9 mouse cellular contexts compared by ENCODE assay signal in genomic region chr3:134236414-134237112, GRCm38 (mm10). TPM values are rescaled to one million over a fixed set of nuclear protein-coding genes. Genes with fewer than 3 reads are reported as not detected.
DNase-seq lines count a peak whose midpoint lies in the region; ATAC-seq and TF ChIP-seq lines count a peak whose summit lies in the region.
"Had no signal": no experiment of that assay in that cellular context is flagged by ENCODE, and none has a peak within 500 bp of the region (broad histone marks: within the 10 kb centered on the region; RNA-seq: fewer than 3 reads in every experiment).

Gene Cxxc4, plus strand, starts transcription at chr3:134236484.

- 1% methylated on average over 17 of the region's 22 CpGs for WGBS in forebrain, embryonic 11.5 days
- under 1% methylated on average over 19 of the region's 22 CpGs for WGBS in neural tube, embryonic 13.5 days

- H3K4me2 ChIP-seq in CH12.LX (ENCODE audit: insufficient read depth, low read depth, poor library complexity, severe bottlenecking): peak within 1 kb of the TSS; percentile 100
- H3K4me2 ChIP-seq in forebrain, embryonic 11.5 days (ENCODE audit: low read depth, low read length, severe bottlenecking): peak within 1 kb of the TSS; percentile 69
- H3K4me2 ChIP-seq in neural tube, embryonic 13.5 days: peak within 1 kb of the TSS; percentile 88

- no peaks in the 10 kb centered on the region for H3K36me3 ChIP-seq in CH12.LX (replicated peaks in 1 of 2; ENCODE audit: control insufficient read depth in 1 of 2, insufficient read depth in 1 of 2, low read length in 1 of 2)
- no peaks in the 10 kb centered on the region for H3K36me3 ChIP-seq in forebrain, embryonic 11.5 days (ENCODE audit: control insufficient read depth, insufficient read depth, low read length)
- H3K36me3 ChIP-seq in neural tube, embryonic 13.5 days: no peaks in the 10 kb centered on the region

- TF ChIP-seq RAD21 in CH12.LX (IDR thresholded peaks at IDR 0.05; ENCODE audit: low read depth, low read length): no peak

- in situ Hi-C loops in CH12.LX (cut with MboI; ENCODE audit: low pct_ligation_motif_present, low pct_unique_long_range_greater_than_20kb, low sequenced_read_pairs): no loop called here

- H3K4me1 ChIP-seq in CH12.LX (ENCODE audit: control insufficient read depth in 1 of 2, insufficient read depth in 2 of 2): peaks cover 5 to 17% of the 10 kb centered on the region in 2 experiments; a peak in 3 of 4 replicates
- H3K4me1 ChIP-seq in forebrain, embryonic 11.5 days (replicated peaks; ENCODE audit: control insufficient read depth, insufficient read depth, low read length): no peaks in the 10 kb centered on the region; the same call in 1 of the 2 replicates
- peaks cover 28% of the 10 kb centered on the region for H3K4me1 ChIP-seq in neural tube, embryonic 13.5 days (replicated peaks)

- TF ChIP-seq CTCF in gastrocnemius, adult 2 months (IDR thresholded peaks at IDR 0.05): no peak
- TF ChIP-seq CTCF in CH12.LX (conservative IDR thresholded peaks at IDR 0.05 in 1 of 2, IDR thresholded peaks at IDR 0.05 in 1 of 2; ENCODE audit: low read depth in 2 of 2, low read length in 2 of 2): no peak

- TF ChIP-seq POLR2A in CH12.LX (IDR thresholded peaks at IDR 0.05; ENCODE audit: low read depth, low read length): no peak

- H3K27ac ChIP-seq in gastrocnemius, adult 2 months: peak within 1 kb of the TSS; percentile 68
- H3K27ac ChIP-seq in CH12.LX (ENCODE audit: insufficient read depth, low read depth): no peak within 1 kb of the TSS
- H3K27ac ChIP-seq in forebrain, embryonic 11.5 days (ENCODE audit: low read depth, low read length): peak within 1 kb of the TSS; percentile 98
- H3K27ac ChIP-seq in neural tube, embryonic 13.5 days (replicated peaks): peak within 1 kb of the TSS; percentile 100
- H3K27ac ChIP-seq: macrophage had no signal

- ATAC-seq in forebrain, embryonic 11.5 days (replicated peaks; ENCODE audit: low FRiP score): peak; percentile 75
- peak; percentile 84 for ATAC-seq in neural tube, embryonic 13.5 days (ENCODE audit: low read depth)

- H3K4me3 ChIP-seq in gastrocnemius, adult 2 months: peak within 1 kb of the TSS; percentile 76
- peak within 1 kb of the TSS in 2 of 3 experiments; percentile 27 to 52 for H3K4me3 ChIP-seq in CH12.LX (replicated peaks in 1 of 3; ENCODE audit: low read depth in 2 of 3, low read length in 2 of 3, poor library complexity in 1 of 3)
- peak within 1 kb of the TSS; percentile 78 for H3K4me3 ChIP-seq in forebrain, embryonic 11.5 days (ENCODE audit: low read depth, low read length)
- peak within 1 kb of the TSS; percentile 69 for H3K4me3 ChIP-seq in neural tube, embryonic 13.5 days

- H3K79me2 ChIP-seq in CH12.LX (replicated peaks; ENCODE audit: control insufficient read depth, extremely low read depth, insufficient read depth, poor library complexity, severe bottlenecking): no peaks in the 10 kb centered on the region

- peaks cover 62% of the 10 kb centered on the region for H3K27me3 ChIP-seq in CH12.LX (replicated peaks)
- no peaks in the 10 kb centered on the region for H3K27me3 ChIP-seq in forebrain, embryonic 11.5 days (ENCODE audit: control insufficient read depth, insufficient read depth, low read length)
- no peaks in the 10 kb centered on the region for H3K27me3 ChIP-seq in neural tube, embryonic 13.5 days

- H3K9me3 ChIP-seq in CH12.LX (replicated peaks; ENCODE audit: low read length): no peaks in the 10 kb centered on the region
- no peaks in the 10 kb centered on the region for H3K9me3 ChIP-seq in forebrain, embryonic 11.5 days (ENCODE audit: control insufficient read depth, low read length)
- no peaks in the 10 kb centered on the region for H3K9me3 ChIP-seq in neural tube, embryonic 13.5 days

- H3K9ac ChIP-seq in CH12.LX (ENCODE audit: insufficient read depth, low read depth): no peak within 1 kb of the TSS
- peak within 1 kb of the TSS; percentile 66 for H3K9ac ChIP-seq in forebrain, embryonic 11.5 days (ENCODE audit: low read length)
- H3K9ac ChIP-seq in neural tube, embryonic 13.5 days: peak within 1 kb of the TSS; percentile 96

- DNase-seq in gastrocnemius, adult 2 months: peak; percentile 15
- no peak for DNase-seq in gastrocnemius, postnatal 36 days
- no peak for DNase-seq in CH12.LX (ENCODE audit: extremely low read depth)
- DNase-seq in forebrain, embryonic 11.5 days (ENCODE audit: low spot score): no peak
- no peak for DNase-seq in left cerebral cortex, postnatal 10 days (ENCODE audit: extremely low spot score in 1 of 2, low spot score in 2 of 2)
- no peak for DNase-seq in ovary, postnatal 36 days (ENCODE audit: low spot score)
- no peak for DNase-seq in gastrocnemius, postnatal 4 days (ENCODE audit: low spot score in 2 of 2)

- dilution Hi-C loops in CH12.LX (cut with MboI; ENCODE audit: extremely low pct_ligation_motif_present, extremely low pct_unique_long_range_greater_than_20kb, low sequenced_read_pairs): no loop called here

- intact Hi-C loops in gastrocnemius, adult 2 months (cut with DNase I): no loop called here
- intact Hi-C loops in gastrocnemius, postnatal 36 days (cut with DNase I): no loop called here
- intact Hi-C loops in left cerebral cortex, postnatal 10 days (cut with DNase I): loop anchor here (5.0 to 10.0 kb wide), 2 partner anchors 272 to 359 kb away; no protein-coding TSS in a partner anchor

- no peak for TF ChIP-seq EP300 in CH12.LX (IDR thresholded peaks at IDR 0.05; ENCODE audit: low read length)

TF ChIP-seq in CH12.LX, 34 proteins besides CTCF, POLR2A, EP300 and RAD21:
- TF ChIP-seq CHD2 (IDR thresholded peaks at IDR 0.05; ENCODE audit: low read length) (0 out of 2 replicates have a peak, but pooled peaks have one; percentile 50), ZNF384 (IDR thresholded peaks at IDR 0.05; ENCODE audit: low read depth, low read length) (peak; percentile 35; the same call in 1 of the 2 replicates), UBTF (IDR thresholded peaks at IDR 0.05; ENCODE audit: low read depth, low read length) (0 out of 2 replicates have a peak, but pooled peaks have one; percentile 18), ETS1 (conservative IDR thresholded peaks at IDR 0.05; ENCODE audit: low read depth, low read length) (no peak)
TF ChIP-seq in CH12.LX: peak in this region for 3.

RNA-seq across cellular contexts. Expression of gene Cxxc4, which starts in this region (rescaled TPM):
- 1 to 10 TPM in 1 of 2 experiments, under 1 TPM in 1; 0.36 to 1.2 TPM for total RNA-seq in gastrocnemius, adult 2 months (2021)
- total RNA-seq in gastrocnemius, postnatal 36 days (2021): under 1 TPM; 0.49 to 0.59 TPM
- total RNA-seq in CH12.LX (2012; rRNA removed) (not detected in 2 replicates), CH12.LX (2014; rRNA removed) (0.05 and 0.12 TPM in 2 replicates)
- 0.19 TPM in 1 of 2 replicates, not detected in the other for polyA plus RNA-seq in CH12.LX (2012; ENCODE audit: insufficient read length, low read depth)
- polyA plus RNA-seq in forebrain, embryonic 11.5 days (2014; fragmentation: Nextera tagmentation; extraction: Ambion mirVana): 24.8 and 26.4 TPM in 2 replicates
- total RNA-seq in left cerebral cortex, postnatal 10 days (2021): 10 to 100 TPM; 34.5 to 37.7 TPM
- 29.3 and 29.5 TPM in 2 replicates for polyA plus RNA-seq in neural tube, embryonic 13.5 days (2015; fragmentation: Nextera tagmentation; extraction: Ambion mirVana)
- 1 to 10 TPM; 2.2 to 2.7 TPM for total RNA-seq in gastrocnemius, postnatal 4 days (2021)
- polyA plus RNA-seq: macrophage had no signal

Comparison
In these comparisons a context has a peak if more than half of its experiments do, and no peak if none do; other contexts are left out.
1. RNA of gene Cxxc4 (total RNA-seq): 34.5 to 37.7 TPM in left cerebral cortex, postnatal 10 days; 2.2 to 2.7 TPM in gastrocnemius, postnatal 4 days, 0.36 to 1.2 TPM in gastrocnemius, adult 2 months, 0.49 to 0.59 TPM in gastrocnemius, postnatal 36 days and 0.05 to 0.12 TPM in CH12.LX; every median in the first group is over 4 times any median in the second.
2. RNA of gene Cxxc4 (polyA plus RNA-seq): 29.3 to 29.5 TPM in neural tube, embryonic 13.5 days and 24.8 to 26.4 TPM in forebrain, embryonic 11.5 days; 0.19 TPM in CH12.LX; every median in the first group is over 10 times any median in the second.
3. Peak in every context shown above with its lines, with median percentiles within 50 percentile points of each other: H3K4me3 ChIP-seq and H3K4me2 ChIP-seq.